Mouse (Mus musculus): ENCODE data around the gene Qtrt2. TPM values are rescaled to one million over a fixed set of nuclear protein-coding genes. Genes with fewer than 3 reads are reported as not detected.

The Qtrt2 gene
- polyA plus RNA-seq, 1 experiment = 9.5 TPM

GRCm38 (mm10) chr16:43922024-43922423 is 4.6 kb downstream of the Qtrt2 start:
- TF ChIP-seq E2F4 (IDR thresholded peaks at IDR 0.05; ENCODE audit: insufficient read depth) = no peak
- Histone ChIP-seq H3K4me2 (ENCODE audit: low read depth) (no peak overlapping the region), H3ac (ENCODE audit: control insufficient read depth, insufficient read length) (no peak overlapping the region), H3K36me3 (ENCODE audit: control insufficient read depth, insufficient read depth) (no peaks in the 10 kb centered on the region), H3K27me3 (ENCODE audit: control insufficient read depth, insufficient read depth, insufficient read length) (no peaks in the 10 kb centered on the region), H3K79me2 (ENCODE audit: control insufficient read depth, insufficient read depth) (no peaks in the 10 kb centered on the region), H3K4me3 (no peak overlapping the region)

- Histone ChIP-seq H3K27me3 (ENCODE audit: control insufficient read depth, insufficient read depth, insufficient read length) (no peaks in the 10 kb centered on the region), H3ac (ENCODE audit: control insufficient read depth, insufficient read length) (no peak overlapping the region), H3K79me2 (ENCODE audit: control insufficient read depth, insufficient read depth) (no peaks in the 10 kb centered on the region), H3K4me3 (no peak overlapping the region), H3K36me3 (ENCODE audit: control insufficient read depth, insufficient read depth) (no peaks in the 10 kb centered on the region), H3K4me2 (ENCODE audit: low read depth) (no peak overlapping the region)
- TF ChIP-seq POLR2A (IDR thresholded peaks at IDR 0.05; ENCODE audit: insufficient read length, low read depth) = no peak
- TF ChIP-seq TCF12 (IDR thresholded peaks at IDR 0.05; ENCODE audit: insufficient read depth, poor library complexity, severe bottlenecking) = no peak
- TF ChIP-seq SRF (IDR thresholded peaks at IDR 0.05; ENCODE audit: control insufficient read depth, insufficient read length, low read depth) = no peak
- no peak for TF ChIP-seq MYOD1 (IDR thresholded peaks at IDR 0.05; ENCODE audit: control insufficient read depth in 1 of 3, insufficient read length in 2 of 3, low read depth in 2 of 3)
- TF ChIP-seq TCF3 (IDR thresholded peaks at IDR 0.05; ENCODE audit: insufficient read length, low read depth) = no peak
These were observed 7.7 kb downstream of the Qtrt2 start for GRCm38 (mm10) chr16:43918867-43919266.

GRCm38 (mm10) chr16:43908881-43909280 is 17.7 kb downstream of the Qtrt2 start:
- Histone ChIP-seq H3K4me2 (ENCODE audit: low read depth) (no peak overlapping the region), H3K36me3 (ENCODE audit: control insufficient read depth, insufficient read depth) (no peaks in the 10 kb centered on the region), H3K4me3 (no peak overlapping the region), H3K27me3 (ENCODE audit: control insufficient read depth, insufficient read depth, insufficient read length) (no peaks in the 10 kb centered on the region), H3ac (ENCODE audit: control insufficient read depth, insufficient read length) (no peak overlapping the region), H3K79me2 (ENCODE audit: control insufficient read depth, insufficient read depth) (no peaks in the 10 kb centered on the region)
- TF ChIP-seq SRF (IDR thresholded peaks at IDR 0.05; ENCODE audit: control insufficient read depth, insufficient read length, low read depth) = no peak
- TF ChIP-seq USF1 (IDR thresholded peaks at IDR 0.05; ENCODE audit: low read depth) = no peak
- no peak for TF ChIP-seq MYOG (IDR thresholded peaks at IDR 0.05; ENCODE audit: control insufficient read depth in 1 of 3, insufficient read depth in 1 of 3, insufficient read length in 2 of 3, low read depth in 2 of 3)
- TF ChIP-seq REST (IDR thresholded peaks at IDR 0.05; ENCODE audit: insufficient read depth, insufficient read length) = no peak
- TF ChIP-seq POLR2AphosphoS2 (IDR thresholded peaks at IDR 0.05; ENCODE audit: insufficient read length, low read depth) = no peak
- TF ChIP-seq TCF12 (IDR thresholded peaks at IDR 0.05; ENCODE audit: insufficient read depth, poor library complexity, severe bottlenecking) = no peak

- Histone ChIP-seq H3K4me3 (no peak overlapping the region), H3K36me3 (ENCODE audit: control insufficient read depth, insufficient read depth) (no peaks in the 10 kb centered on the region), H3K79me2 (ENCODE audit: control insufficient read depth, insufficient read depth) (no peaks in the 10 kb centered on the region), H3ac (ENCODE audit: control insufficient read depth, insufficient read length) (no peak overlapping the region), H3K4me2 (ENCODE audit: low read depth) (no peak overlapping the region), H3K27me3 (ENCODE audit: control insufficient read depth, insufficient read depth, insufficient read length) (no peaks in the 10 kb centered on the region)
- no peak for TF ChIP-seq USF1 (IDR thresholded peaks at IDR 0.05; ENCODE audit: low read depth)
- no peak for TF ChIP-seq POLR2A (IDR thresholded peaks at IDR 0.05; ENCODE audit: insufficient read length, low read depth)
- TF ChIP-seq CEBPB (IDR thresholded peaks at IDR 0.05; ENCODE audit: insufficient read depth, poor library complexity, severe bottlenecking) = no peak
- no peak for TF ChIP-seq POLR2AphosphoS2 (IDR thresholded peaks at IDR 0.05; ENCODE audit: insufficient read length, low read depth)
- no peak for TF ChIP-seq REST (IDR thresholded peaks at IDR 0.05; ENCODE audit: insufficient read depth, insufficient read length)
- no peak for TF ChIP-seq MYOD1 (IDR thresholded peaks at IDR 0.05; ENCODE audit: control insufficient read depth in 1 of 3, insufficient read length in 2 of 3, low read depth in 2 of 3)
- no peak for TF ChIP-seq SRF (IDR thresholded peaks at IDR 0.05; ENCODE audit: control insufficient read depth, insufficient read length, low read depth)
- no peak for TF ChIP-seq TCF3 (IDR thresholded peaks at IDR 0.05; ENCODE audit: insufficient read length, low read depth)
- TF ChIP-seq MYOG (IDR thresholded peaks at IDR 0.05; ENCODE audit: control insufficient read depth in 1 of 3, insufficient read depth in 1 of 3, insufficient read length in 2 of 3, low read depth in 2 of 3) = no peak
- no peak for TF ChIP-seq MAX (IDR thresholded peaks at IDR 0.05; ENCODE audit: low read depth)
- no peak for TF ChIP-seq TCF12 (IDR thresholded peaks at IDR 0.05; ENCODE audit: insufficient read depth, poor library complexity, severe bottlenecking)
These were observed 26.0 kb downstream of the Qtrt2 start for GRCm38 (mm10) chr16:43900571-43900970.

- H3K79me2 ChIP-seq (ENCODE audit: control insufficient read depth, insufficient read depth) = no peaks in the 10 kb centered on the region
- H3K4me2 ChIP-seq (ENCODE audit: low read depth) = no peak overlapping the region
- TF ChIP-seq POLR2A (IDR thresholded peaks at IDR 0.05; ENCODE audit: insufficient read length, low read depth) (no peak), POLR2AphosphoS2 (IDR thresholded peaks at IDR 0.05; ENCODE audit: insufficient read length, low read depth) (no peak), SRF (IDR thresholded peaks at IDR 0.05; ENCODE audit: control insufficient read depth, insufficient read length, low read depth) (no peak), REST (IDR thresholded peaks at IDR 0.05; ENCODE audit: insufficient read depth, insufficient read length) (no peak), MYOG (IDR thresholded peaks at IDR 0.05; ENCODE audit: control insufficient read depth in 1 of 3, insufficient read depth in 1 of 3, insufficient read length in 2 of 3, low read depth in 2 of 3) (no peak), USF1 (IDR thresholded peaks at IDR 0.05; ENCODE audit: low read depth) (no peak), CEBPB (IDR thresholded peaks at IDR 0.05; ENCODE audit: insufficient read depth, poor library complexity, severe bottlenecking) (no peak), TCF12 (IDR thresholded peaks at IDR 0.05; ENCODE audit: insufficient read depth, poor library complexity, severe bottlenecking) (no peak), MAX (IDR thresholded peaks at IDR 0.05; ENCODE audit: low read depth) (no peak), TCF3 (IDR thresholded peaks at IDR 0.05; ENCODE audit: insufficient read length, low read depth) (no peak), MYOD1 (IDR thresholded peaks at IDR 0.05; ENCODE audit: control insufficient read depth in 1 of 3, insufficient read length in 2 of 3, low read depth in 2 of 3) (no peak), E2F4 (IDR thresholded peaks at IDR 0.05; ENCODE audit: insufficient read depth) (no peak)
- H3K4me3 ChIP-seq = no peak overlapping the region
- no peaks in the 10 kb centered on the region for H3K36me3 ChIP-seq (ENCODE audit: control insufficient read depth, insufficient read depth)
- H3K27me3 ChIP-seq (ENCODE audit: control insufficient read depth, insufficient read depth, insufficient read length) = no peaks in the 10 kb centered on the region
- H3ac ChIP-seq (ENCODE audit: control insufficient read depth, insufficient read length) = no peak overlapping the region
These were observed 26.5 kb downstream of the Qtrt2 start for GRCm38 (mm10) chr16:43900138-43900537.

Measured in myocyte (in vitro differentiated cells).